Mouse (Mus musculus) neural tube, embryonic 13.5 days (tissue): ENCODE data around the gene Lmntd1. TPM values are rescaled to one million over a fixed set of nuclear protein-coding genes. Genes with fewer than 3 reads are reported as not detected.

ENCODE experiments used
- ATAC-seq: fragments of 200-750 bp; cut with Nextera tagmentation; 2 replicates; pipeline ENCODE4 v1.8.0; 2017; ENCODE audit warnings: low read depth, mild to moderate bottlenecking, moderate TSS enrichment, moderate library complexity
- H3K27ac ChIP-seq: fragments of 300-500 bp; sonication (generic); replicated peaks from 2 replicates; pipeline ENCODE4 v1.5.1; 2015; ENCODE audit warnings: moderate library complexity, mild to moderate bottlenecking, inconsistent platforms
- H3K27me3 ChIP-seq: fragments of 300-500 bp; sonication (generic); 2 replicates; pipeline ENCODE4 v1.6.1; 2015; ENCODE audit warnings: mild to moderate bottlenecking, inconsistent platforms
- H3K36me3 ChIP-seq: fragments of 300-500 bp; sonication (generic); 2 replicates; pipeline ENCODE4 v1.6.1; 2015; ENCODE audit warnings: mild to moderate bottlenecking, inconsistent platforms
- H3K4me1 ChIP-seq: fragments of 300-500 bp; sonication (generic); replicated peaks from 2 replicates; pipeline ENCODE4 v1.6.1; 2015; ENCODE audit warnings: inconsistent platforms
- H3K4me2 ChIP-seq: fragments of 300-500 bp; sonication (generic); 2 replicates; pipeline ENCODE4 v1.6.1; 2015; ENCODE audit warnings: inconsistent platforms, mild to moderate bottlenecking, moderate library complexity
- H3K4me3 ChIP-seq: fragments of 300-500 bp; sonication (generic); 2 replicates; pipeline ENCODE4 v1.5.1; 2015; ENCODE audit warnings: mild to moderate bottlenecking, inconsistent platforms
- H3K9ac ChIP-seq: fragments of 300-500 bp; sonication (generic); 2 replicates; pipeline ENCODE4 v1.6.1; 2015; ENCODE audit warnings: moderate library complexity, mild to moderate bottlenecking, inconsistent platforms
- H3K9me3 ChIP-seq: fragments of 300-500 bp; sonication (generic); 2 replicates; pipeline ENCODE4 v1.6.1; 2016; ENCODE audit warnings: inconsistent platforms
- WGBS: fragments of 180-500 bp; shearing (Covaris S2); methylation state at CpG from one replicate; pipeline ENCODE4 v1.1.7; 2015; 5-methylcytosine and 5-hydroxymethylcytosine counted together
- polyA plus RNA-seq: library from polyadenylated mRNA; unstranded; fragments of >200 nt; fragmentation: Nextera tagmentation; extraction: Ambion mirVana; gene quantifications from 2 replicates; pipeline ENCODE4 v1.2.1, GENCODE M21; 2015

Lmntd1 gene
- polyA plus RNA-seq, 1 experiment from 2014 or later, result 1.2 TPM

- Histone ChIP-seq H3K27me3 (no peaks in the 10 kb centered on the region), H3K27ac (peak overlapping the region; percentile 30), H3K4me3 (no peak overlapping the region), H3K9me3 (no peaks in the 10 kb centered on the region), H3K36me3 (no peaks in the 10 kb centered on the region), H3K4me1 (peaks cover 38% of the 10 kb centered on the region), H3K9ac (no peak overlapping the region), H3K4me2 (no peak overlapping the region)
- ATAC-seq, result no peak
- WGBS, result 55% methylated on average over 11 of the region's 11 CpGs
Observed at GRCm38 (mm10) chr6:145471638-145472247, 142.4 kb downstream of the Lmntd1 start.

GRCm38 (mm10) chr6:145469260-145469943 is 144.7 kb downstream of the Lmntd1 start:
- H3K9ac ChIP-seq, result no peak overlapping the region
- peak overlapping the region; percentile 40 for H3K27ac ChIP-seq
- no peaks in the 10 kb centered on the region for H3K9me3 ChIP-seq
- no peak overlapping the region for H3K4me2 ChIP-seq
- WGBS, result 36% methylated on average over 8 of the region's 8 CpGs
- no peak overlapping the region for H3K4me3 ChIP-seq
- no peaks in the 10 kb centered on the region for H3K27me3 ChIP-seq
- H3K4me1 ChIP-seq, result peaks cover 38% of the 10 kb centered on the region
- no peaks in the 10 kb centered on the region for H3K36me3 ChIP-seq
- ATAC-seq, result 0 out of 2 replicates have a peak, but pooled peaks have one; percentile 10

- WGBS, result 89% methylated on average over 4 of the region's 4 CpGs
Observed at GRCm38 (mm10) chr6:145464027-145464426, 150.1 kb downstream of the Lmntd1 start.

DNA sequence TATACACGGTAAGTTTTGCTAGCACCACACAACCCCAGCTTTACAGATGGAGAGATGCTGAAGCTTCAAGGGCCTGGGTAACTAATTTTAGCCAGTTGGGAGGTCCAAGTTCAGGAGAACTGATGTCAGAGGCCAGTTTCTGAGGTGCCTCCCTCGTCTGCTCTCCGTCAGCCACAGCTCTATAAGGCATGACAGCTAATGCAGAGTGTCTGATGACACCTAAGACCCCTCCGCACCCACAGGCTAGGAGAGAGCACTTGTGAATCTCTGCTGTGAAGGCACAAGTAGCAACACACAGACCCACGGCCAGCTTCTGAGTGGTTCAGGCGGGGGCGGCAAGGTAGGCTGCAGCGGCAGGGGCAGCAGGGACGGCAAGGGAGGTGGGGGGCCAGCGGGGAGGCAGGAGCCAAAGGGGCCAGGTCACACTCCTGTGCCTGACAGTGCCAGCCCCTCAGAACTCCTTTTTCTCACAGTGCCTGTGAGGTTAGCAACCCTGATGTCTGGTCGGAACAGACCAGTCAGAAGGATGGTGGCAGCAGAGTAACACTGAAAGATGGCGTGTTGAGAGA is 151.4 kb downstream of the Lmntd1 start:
- no peaks in the 10 kb centered on the region for H3K27me3 ChIP-seq
- no peak for ATAC-seq
- H3K9me3 ChIP-seq, result no peaks in the 10 kb centered on the region
- 84% methylated on average over 12 of the region's 12 CpGs for WGBS
- no peaks in the 10 kb centered on the region for H3K36me3 ChIP-seq
- H3K4me3 ChIP-seq, result no peak overlapping the region
- H3K4me2 ChIP-seq, result no peak overlapping the region
- H3K9ac ChIP-seq, result no peak overlapping the region
- no peak overlapping the region for H3K27ac ChIP-seq
- H3K4me1 ChIP-seq, result no peaks in the 10 kb centered on the region

More at GRCm38 (mm10) chr6:145464027-145464426, 150.1 kb downstream of the Lmntd1 start:
- Histone ChIP-seq H3K9ac (no peak overlapping the region), H3K27ac (no peak overlapping the region), H3K36me3 (no peaks in the 10 kb centered on the region), H3K4me1 (peaks cover 8% of the 10 kb centered on the region), H3K4me2 (no peak overlapping the region), H3K4me3 (no peak overlapping the region), H3K9me3 (no peaks in the 10 kb centered on the region), H3K27me3 (no peaks in the 10 kb centered on the region)
- ATAC-seq, result no peak

GRCm38 (mm10) chr6:145457066-145457465 is 157.1 kb downstream of the Lmntd1 start:
- WGBS, result 85% methylated on average over 15 of the region's 15 CpGs
- no peak overlapping the region for H3K9ac ChIP-seq
- no peak overlapping the region for H3K27ac ChIP-seq
- H3K27me3 ChIP-seq, result no peaks in the 10 kb centered on the region
- no peaks in the 10 kb centered on the region for H3K36me3 ChIP-seq
- no peak overlapping the region for H3K4me2 ChIP-seq
- no peak overlapping the region for H3K4me3 ChIP-seq
- ATAC-seq, result no peak
- H3K4me1 ChIP-seq, result no peaks in the 10 kb centered on the region
- H3K9me3 ChIP-seq, result no peaks in the 10 kb centered on the region

DNA sequence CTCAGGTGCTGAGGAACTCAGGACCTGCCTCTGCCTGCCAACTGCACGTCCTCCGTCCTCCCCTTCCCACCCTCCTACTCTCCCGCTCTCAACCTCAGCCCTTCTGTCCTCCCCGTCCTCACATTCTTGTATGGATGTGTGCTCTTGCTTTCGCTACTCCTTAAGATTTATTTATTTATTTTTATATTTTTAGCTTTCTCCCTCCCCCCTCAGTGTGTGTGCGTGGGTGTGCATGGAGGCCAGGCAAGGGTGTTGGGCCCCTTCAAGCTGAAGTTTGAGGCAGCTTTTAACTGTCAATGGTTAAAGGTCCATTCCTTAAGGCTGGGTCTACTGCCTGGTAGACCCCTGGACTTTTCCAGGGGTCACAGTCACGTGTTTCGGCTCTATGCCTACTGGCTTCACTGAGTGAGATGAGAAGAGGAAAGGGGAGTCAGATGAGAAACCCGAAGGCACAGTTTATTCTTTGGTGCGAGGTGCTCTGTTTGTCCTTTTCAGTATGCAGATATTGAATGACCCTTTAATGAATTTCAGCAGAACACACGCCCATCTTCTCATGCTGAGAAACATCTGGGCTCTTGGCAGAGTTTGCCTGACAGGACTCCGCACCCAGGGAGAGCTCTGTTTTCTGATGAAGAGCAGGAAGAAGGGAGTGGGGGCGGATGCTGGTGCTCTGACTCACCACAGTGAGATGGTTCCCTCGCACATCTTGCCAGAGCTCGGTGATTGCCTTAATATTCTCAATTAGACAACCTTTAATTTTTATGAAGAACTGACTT is 163.3 kb downstream of the Lmntd1 start:
- Histone ChIP-seq H3K4me1 (no peaks in the 10 kb centered on the region), H3K4me2 (no peak overlapping the region), H3K9ac (no peak overlapping the region), H3K27ac (no peak overlapping the region), H3K9me3 (no peaks in the 10 kb centered on the region), H3K4me3 (no peak overlapping the region), H3K27me3 (no peaks in the 10 kb centered on the region), H3K36me3 (no peaks in the 10 kb centered on the region)
- 77% methylated on average over 15 of the region's 15 CpGs for WGBS
- no peak for ATAC-seq

- no peak overlapping the region for H3K9ac ChIP-seq
- no peak overlapping the region for H3K4me2 ChIP-seq
- no peak for ATAC-seq
- H3K36me3 ChIP-seq, result no peaks in the 10 kb centered on the region
- H3K9me3 ChIP-seq, result no peaks in the 10 kb centered on the region
- H3K4me1 ChIP-seq, result no peaks in the 10 kb centered on the region
- no peaks in the 10 kb centered on the region for H3K27me3 ChIP-seq
- no peak overlapping the region for H3K27ac ChIP-seq
- no peak overlapping the region for H3K4me3 ChIP-seq
- WGBS, result 63% methylated on average over 2 of the region's 2 CpGs
Observed at GRCm38 (mm10) chr6:145448361-145448760, 165.8 kb downstream of the Lmntd1 start.

DNA sequence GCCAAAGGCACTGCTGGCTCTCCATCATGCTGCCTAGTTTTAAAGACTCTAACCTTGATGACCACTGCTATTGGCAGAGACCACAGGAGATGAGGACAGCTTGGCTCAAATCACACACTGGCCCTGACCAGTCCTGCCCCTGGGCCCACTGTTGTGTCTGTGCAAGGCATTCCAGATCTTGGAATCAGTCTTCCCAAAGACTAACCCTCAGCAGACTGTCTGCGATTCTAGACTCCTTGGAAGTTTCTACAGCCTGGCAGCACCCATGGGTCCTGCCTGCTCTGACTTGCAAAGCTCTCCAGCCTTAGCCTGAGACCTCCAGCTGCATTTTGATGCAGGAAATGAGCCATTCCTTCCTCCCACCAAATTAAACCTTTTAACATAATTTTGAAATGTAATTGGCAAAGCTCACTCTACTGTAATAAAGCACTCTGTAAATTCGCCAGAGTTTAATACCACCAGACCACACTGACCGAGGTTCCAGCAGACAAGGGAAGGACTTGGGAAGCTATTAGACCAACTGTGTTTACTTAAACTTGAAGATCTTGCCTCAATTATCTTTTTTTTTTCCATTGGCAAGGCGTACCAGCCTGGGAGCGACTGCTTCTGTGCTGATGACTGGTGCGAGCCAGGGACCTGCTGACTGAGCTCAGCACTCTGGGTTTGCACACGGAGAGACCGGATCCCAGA is 168.2 kb downstream of the Lmntd1 start:
- H3K9me3 ChIP-seq, result no peaks in the 10 kb centered on the region
- H3K27me3 ChIP-seq, result no peaks in the 10 kb centered on the region
- 83% methylated on average over 8 of the region's 8 CpGs for WGBS
- ATAC-seq, result no peak
- H3K9ac ChIP-seq, result no peak overlapping the region
- no peak overlapping the region; the same call in 1 of the 2 replicates for H3K27ac ChIP-seq
- H3K36me3 ChIP-seq, result no peaks in the 10 kb centered on the region
- no peaks in the 10 kb centered on the region for H3K4me1 ChIP-seq
- no peak overlapping the region for H3K4me3 ChIP-seq
- no peak overlapping the region for H3K4me2 ChIP-seq

DNA sequence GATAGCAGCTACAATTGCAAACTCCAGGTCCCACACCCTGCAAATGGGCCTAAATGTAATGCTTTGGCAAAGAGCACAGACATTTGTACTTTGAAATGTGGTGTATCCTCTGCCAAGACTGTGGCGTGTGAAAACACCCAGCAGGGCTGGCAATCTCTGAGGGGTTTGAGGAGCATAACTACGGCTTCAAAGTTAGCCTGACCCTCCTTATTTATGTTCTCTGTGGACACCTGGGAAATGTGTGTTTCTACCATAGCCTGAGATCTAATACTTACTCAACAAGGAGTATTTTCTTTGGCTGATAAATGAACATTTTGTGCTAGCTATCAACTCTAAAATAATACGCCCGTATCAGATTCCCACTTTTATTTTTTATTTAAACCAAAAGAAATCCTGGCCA is 168.7 kb downstream of the Lmntd1 start:
- no peak overlapping the region for H3K4me2 ChIP-seq
- H3K9me3 ChIP-seq, result no peaks in the 10 kb centered on the region
- H3K4me1 ChIP-seq, result no peaks in the 10 kb centered on the region
- H3K36me3 ChIP-seq, result no peaks in the 10 kb centered on the region
- no peaks in the 10 kb centered on the region for H3K27me3 ChIP-seq
- H3K9ac ChIP-seq, result no peak overlapping the region
- no peak for ATAC-seq
- H3K4me3 ChIP-seq, result no peak overlapping the region
- no peak overlapping the region for H3K27ac ChIP-seq
- 80% methylated on average over 4 of the region's 4 CpGs for whole genome bisulfite sequencing

DNA sequence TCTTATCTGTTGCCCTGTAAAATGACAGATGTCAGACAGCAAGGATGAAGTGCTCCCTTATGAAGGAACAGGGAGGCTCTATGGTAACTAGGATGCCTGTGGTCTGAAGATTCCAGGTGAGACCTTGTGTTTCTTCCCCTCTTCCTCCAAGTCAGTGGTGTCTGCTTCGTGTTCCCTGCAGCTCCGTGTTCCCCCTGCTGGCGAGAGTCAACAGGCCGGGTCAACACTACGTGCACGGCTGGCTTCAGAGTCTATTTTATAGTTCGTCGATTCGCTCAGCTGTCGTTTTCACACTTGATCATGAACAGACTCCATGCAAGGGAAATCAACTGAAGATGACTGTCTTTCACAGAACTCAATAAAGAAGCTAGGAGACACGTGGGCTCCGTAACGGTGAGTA is 171.3 kb downstream of the Lmntd1 start:
- no peaks in the 10 kb centered on the region for H3K9me3 ChIP-seq

DNA sequence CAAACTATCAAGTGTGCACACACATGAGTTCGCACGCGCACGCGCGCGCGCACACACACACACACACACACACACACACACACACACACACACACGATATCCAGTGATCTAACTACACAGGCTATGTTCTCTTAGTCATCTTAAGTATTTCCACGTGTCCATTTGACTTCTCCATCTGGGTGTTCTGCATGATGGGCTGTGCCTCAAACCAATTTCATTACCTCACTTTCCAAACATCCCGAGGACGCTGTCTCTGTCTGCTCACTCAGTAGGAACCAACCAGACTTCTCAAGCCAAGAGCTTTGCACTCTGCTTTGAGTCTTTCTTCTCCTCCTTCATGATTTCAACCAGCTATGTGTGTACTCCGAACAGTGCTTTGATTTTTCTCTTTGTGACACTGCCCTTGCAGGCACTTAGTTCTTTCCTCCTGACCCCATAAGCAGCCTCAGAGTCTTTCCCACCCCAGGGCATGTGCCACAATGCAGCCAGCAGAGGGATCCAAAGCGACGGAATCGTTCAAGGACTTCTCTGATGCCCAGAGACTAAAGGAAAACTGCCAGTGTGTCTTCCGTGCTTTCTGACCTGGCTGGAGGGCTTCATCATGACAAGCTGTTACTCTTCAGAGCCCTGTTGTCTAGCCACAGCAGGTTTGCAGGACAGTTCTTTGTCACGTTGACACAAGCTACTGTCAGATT is 172.6 kb downstream of the Lmntd1 start:
- ATAC-seq, result peak; percentile 69
- H3K27me3 ChIP-seq, result no peaks in the 10 kb centered on the region
- 69% methylated on average over 18 of the region's 18 CpGs for WGBS
- H3K9me3 ChIP-seq, result no peaks in the 10 kb centered on the region
- H3K27ac ChIP-seq, result no peak overlapping the region
- H3K36me3 ChIP-seq, result no peaks in the 10 kb centered on the region
- no peak overlapping the region for H3K4me3 ChIP-seq
- no peak overlapping the region for H3K9ac ChIP-seq
- H3K4me2 ChIP-seq, result no peak overlapping the region
- no peaks in the 10 kb centered on the region for H3K4me1 ChIP-seq

More for the DNA sequence above, 171.3 kb downstream of the Lmntd1 start:
- no peaks in the 10 kb centered on the region for H3K27me3 ChIP-seq
- ATAC-seq, result no peak
- no peaks in the 10 kb centered on the region for H3K4me1 ChIP-seq
- H3K9ac ChIP-seq, result no peak overlapping the region
- no peak overlapping the region for H3K4me2 ChIP-seq
- WGBS, result 54% methylated on average over 13 of the region's 13 CpGs
- no peaks in the 10 kb centered on the region for H3K36me3 ChIP-seq
- H3K4me3 ChIP-seq, result no peak overlapping the region
- H3K27ac ChIP-seq, result no peak overlapping the region
